Mouse (Mus musculus) lung, postnatal 0 days (tissue): Measurements from ENCODE around the gene Hist1h2bk. TPM values are rescaled to one million over a fixed set of nuclear protein-coding genes. Genes with fewer than 3 reads are reported as not detected.

Experiments
- ATAC-seq: fragments of 200-750 bp; cut with Nextera tagmentation; 2 replicates; pipeline ENCODE4 v1.8.0; 2017; ENCODE audit warnings: moderate library complexity
- DNase-seq: peaks from one replicate; pipeline ENCODE4 v3.0.0-alpha.2; 2016; ENCODE audit warnings: low spot score
- H3K27ac ChIP-seq: fragments of 300-500 bp; sonication (generic); 2 replicates; pipeline ENCODE4 v1.5.1; 2014; ENCODE audit warnings: antibody characterized with exemption, mild to moderate bottlenecking, low read length, mixed read lengths
- H3K27me3 ChIP-seq: fragments of 300-500 bp; sonication (generic); replicated peaks from 2 replicates; pipeline ENCODE4 v1.6.1; 2014; ENCODE audit warnings: low read length, mixed read lengths; ENCODE audit not compliant: insufficient read depth
- H3K36me3 ChIP-seq: fragments of 300-500 bp; sonication (generic); 2 replicates; pipeline ENCODE4 v1.6.1; 2014; ENCODE audit warnings: low read length, mixed read lengths; ENCODE audit not compliant: insufficient read depth
- H3K4me1 ChIP-seq: fragments of 300-500 bp; sonication (generic); 2 replicates; pipeline ENCODE4 v1.6.1; 2014; ENCODE audit warnings: antibody characterized with exemption, low read depth, low read length, mixed read lengths; ENCODE audit not compliant: insufficient read depth
- H3K4me2 ChIP-seq: fragments of 300-500 bp; sonication (generic); replicated peaks from 2 replicates; pipeline ENCODE4 v1.6.1; 2014; ENCODE audit warnings: low read depth, mild to moderate bottlenecking, low read length, moderate library complexity, mixed read lengths
- H3K4me3 ChIP-seq: fragments of 300-500 bp; sonication (generic); 2 replicates; pipeline ENCODE4 v1.5.1; 2014; ENCODE audit warnings: low read depth, low read length
- H3K9ac ChIP-seq: fragments of 300-500 bp; sonication (generic); replicated peaks from 2 replicates; pipeline ENCODE4 v1.6.1; 2014; ENCODE audit warnings: low read depth, mild to moderate bottlenecking
- H3K9me3 ChIP-seq: fragments of 300-500 bp; sonication (generic); 2 replicates; pipeline ENCODE4 v1.6.1; 2016; ENCODE audit warnings: low read length, mixed read lengths
- CTCF ChIP-seq: IDR thresholded peaks from 2 replicates; pipeline ENCODE4 v1.5.1; 2016; ENCODE audit warnings: antibody characterized with exemption, mild to moderate bottlenecking
- EP300 ChIP-seq: IDR thresholded peaks from 2 replicates; pipeline ENCODE4 v1.6.1; 2016; ENCODE audit warnings: antibody characterized with exemption, mild to moderate bottlenecking, control low read depth
- WGBS: fragments of 180-500 bp; shearing (Covaris S2); extraction: QIAGEN DNeasy Blood & Tissue Kit; methylation state at CpG from one replicate; pipeline ENCODE4 v1.1.7; 2014; 5-methylcytosine and 5-hydroxymethylcytosine counted together
- polyA plus RNA-seq: library from polyadenylated mRNA; unstranded; fragments of >200 nt; fragmentation: Nextera tagmentation; extraction: Ambion mirVana; gene quantifications from 2 replicates; pipeline ENCODE4 v1.2.1, GENCODE M21; 2015

Gene Hist1h2bk
- polyA plus RNA-seq, 1 experiment from 2014 or later, result 0.45 TPM

- ATAC-seq (no peak), DNase-seq (peak; percentile 46)
- TF ChIP-seq CTCF (no peak), EP300 (no peak)
- Histone ChIP-seq H3K27me3 (peaks cover 50% of the 10 kb centered on the region), H3K4me3 (peak overlapping the region; percentile 40; the same call in 1 of the 2 replicates), H3K9me3 (no peaks in the 10 kb centered on the region), H3K4me2 (0 out of 2 replicates have a peak overlapping the region, but pooled peaks have one; percentile 59), H3K27ac (no peak overlapping the region), H3K9ac (no peak overlapping the region), H3K4me1 (no peaks in the 10 kb centered on the region), H3K36me3 (no peaks in the 10 kb centered on the region)
- 4% methylated on average over 12 of the region's 12 CpGs for WGBS
Observed at GRCm38 (mm10) chr13:21996101-21996839, 39.4 kb upstream of the Hist1h2bk start.

- DNase-seq, result no peak
- 3% methylated on average over 13 of the region's 13 CpGs for WGBS
- 0 out of 2 replicates have a peak overlapping the region, but pooled peaks have one; percentile 17 for H3K4me2 ChIP-seq
Observed at GRCm38 (mm10) chr13:21996840-21997185, 38.9 kb upstream of the Hist1h2bk start.

DNA sequence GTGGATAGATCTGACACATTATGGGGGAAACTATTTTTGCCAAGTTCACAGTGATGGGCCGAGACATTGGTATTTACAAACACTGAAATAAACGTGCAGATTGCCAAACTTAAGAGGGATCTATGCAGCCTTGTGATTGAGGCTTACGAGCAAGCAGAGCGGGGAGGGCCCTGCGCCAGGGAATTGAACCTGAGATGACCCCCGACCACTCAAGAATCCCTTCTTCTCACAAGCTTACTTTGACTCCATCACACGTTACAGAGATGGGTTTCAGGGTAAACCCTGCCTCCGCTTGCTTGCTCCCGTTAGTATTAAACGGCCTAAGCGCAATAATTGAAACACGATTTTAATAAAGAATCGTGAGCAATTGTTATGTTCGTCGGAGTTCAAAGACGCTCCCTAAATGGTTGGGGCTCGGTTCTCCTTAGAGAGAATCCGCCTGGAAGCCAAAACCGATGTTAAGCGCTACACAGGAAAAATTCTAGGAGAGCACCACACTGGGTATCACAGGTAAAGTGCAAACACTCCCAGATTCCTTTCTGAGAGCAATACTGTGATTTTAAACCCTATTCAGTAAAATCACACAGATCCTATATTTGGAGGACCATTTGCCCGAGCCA is 38.4 kb upstream of the Hist1h2bk start:
- ATAC-seq (no peak), DNase-seq (no peak)
- Histone ChIP-seq H3K9me3 (no peaks in the 10 kb centered on the region), H3K27ac (no peak overlapping the region), H3K4me1 (no peaks in the 10 kb centered on the region), H3K36me3 (no peaks in the 10 kb centered on the region), H3K4me2 (0 out of 2 replicates have a peak overlapping the region, but pooled peaks have one; percentile 17), H3K4me3 (no peak overlapping the region), H3K27me3 (peaks cover 50% of the 10 kb centered on the region), H3K9ac (no peak overlapping the region)
- TF ChIP-seq EP300 (no peak), CTCF (no peak)
- 3% methylated on average over 21 of the region's 21 CpGs for WGBS

More at GRCm38 (mm10) chr13:21996840-21997185, 38.9 kb upstream of the Hist1h2bk start:
- Histone ChIP-seq H3K4me3 (no peak overlapping the region), H3K9me3 (no peaks in the 10 kb centered on the region), H3K9ac (no peak overlapping the region), H3K27ac (no peak overlapping the region), H3K27me3 (peaks cover 50% of the 10 kb centered on the region), H3K36me3 (no peaks in the 10 kb centered on the region), H3K4me1 (no peaks in the 10 kb centered on the region)
- ATAC-seq, result no peak
- no peak for TF ChIP-seq CTCF
- TF ChIP-seq EP300, result no peak

GRCm38 (mm10) chr13:21997821-21998220 is 37.8 kb upstream of the Hist1h2bk start:
- Histone ChIP-seq H3K9me3 (no peaks in the 10 kb centered on the region), H3K4me1 (no peaks in the 10 kb centered on the region), H3K4me2 (no peak overlapping the region), H3K9ac (no peak overlapping the region), H3K27me3 (peaks cover 53% of the 10 kb centered on the region), H3K4me3 (no peak overlapping the region), H3K27ac (no peak overlapping the region), H3K36me3 (no peaks in the 10 kb centered on the region)
- ATAC-seq (no peak), DNase-seq (no peak)
- TF ChIP-seq CTCF (no peak), EP300 (no peak)
- WGBS, result 8% methylated on average over 4 of the region's 4 CpGs

DNA sequence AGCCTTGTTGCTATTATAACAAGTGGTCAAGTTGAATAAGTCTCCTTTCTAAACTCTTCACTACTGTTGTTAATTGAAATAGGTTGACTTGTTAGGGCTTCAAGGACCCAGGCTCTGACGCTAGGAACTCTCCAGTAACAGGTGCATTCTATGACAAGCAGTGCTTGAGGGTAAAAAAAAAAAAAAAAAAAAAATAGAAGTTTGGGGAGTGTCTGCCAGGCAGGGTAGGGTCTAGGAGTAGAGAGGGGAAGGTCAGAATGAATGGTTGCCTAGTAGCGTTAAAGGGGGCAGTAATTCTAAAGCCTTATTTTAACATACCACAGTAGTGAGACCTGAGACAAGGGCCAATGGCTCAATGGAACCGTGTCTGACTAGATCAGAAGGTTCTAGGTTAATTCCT is 37.3 kb upstream of the Hist1h2bk start:
- Histone ChIP-seq H3K27ac (no peak overlapping the region), H3K9me3 (no peaks in the 10 kb centered on the region), H3K4me1 (no peaks in the 10 kb centered on the region), H3K4me3 (no peak overlapping the region), H3K9ac (no peak overlapping the region), H3K27me3 (peaks cover 53% of the 10 kb centered on the region), H3K4me2 (no peak overlapping the region), H3K36me3 (no peaks in the 10 kb centered on the region)
- TF ChIP-seq CTCF, result no peak
- no peak for TF ChIP-seq EP300
- DNase-seq (no peak), ATAC-seq (no peak)
- 32% methylated on average over 3 of the region's 3 CpGs for WGBS

GRCm38 (mm10) chr13:21999147-21999546 is 36.5 kb upstream of the Hist1h2bk start:
- no peak overlapping the region for H3K4me3 ChIP-seq
- H3K36me3 ChIP-seq, result no peaks in the 10 kb centered on the region
- H3K4me1 ChIP-seq, result no peaks in the 10 kb centered on the region
- WGBS, result 47% methylated on average over 4 of the region's 4 CpGs
- ATAC-seq, result no peak
- no peak for TF ChIP-seq EP300
- TF ChIP-seq CTCF, result no peak
- H3K27me3 ChIP-seq, result peaks cover 56% of the 10 kb centered on the region
- no peaks in the 10 kb centered on the region for H3K9me3 ChIP-seq
- no peak overlapping the region for H3K27ac ChIP-seq
- DNase-seq, result no peak
- H3K9ac ChIP-seq, result no peak overlapping the region
- H3K4me2 ChIP-seq, result no peak overlapping the region
